Mouse (Mus musculus): ENCODE results near the gene Galk2. TPM values are rescaled to one million over a fixed set of nuclear protein-coding genes. Genes with fewer than 3 reads are reported as not detected.

Gene Galk2
- total RNA-seq, 2 experiments from 2014 or later: 27.4 to 29.8 TPM

GRCm38 (mm10) chr2:125948195-125948594, 89.3 kb downstream of the Galk2 start:
- DNase-seq: no peak

GRCm38 (mm10) chr2:125968811-125969210, 109.9 kb downstream of the Galk2 start:
- no peak for DNase-seq

GRCm38 (mm10) chr2:125973207-125973606, 114.3 kb downstream of the Galk2 start:
- DNase-seq: no peak

GRCm38 (mm10) chr2:125975206-125975605, 116.3 kb downstream of the Galk2 start:
- DNase-seq: no peak

GRCm38 (mm10) chr2:125975808-125976345, 117.0 kb downstream of the Galk2 start:
- no peak for DNase-seq

GRCm38 (mm10) chr2:126002291-126002690, 143.4 kb downstream of the Galk2 start:
- DNase-seq: no peak

GRCm38 (mm10) chr2:126006088-126006487, 147.2 kb downstream of the Galk2 start:
- peak; percentile 28 to 56 for DNase-seq

- DNase-seq: no peak
Measured at GRCm38 (mm10) chr2:126006742-126007141, 147.8 kb downstream of the Galk2 start.

GRCm38 (mm10) chr2:126014989-126015710, 156.2 kb downstream of the Galk2 start:
- DNase-seq: no peak

GRCm38 (mm10) chr2:126015763-126016473, 157.0 kb downstream of the Galk2 start:
- no peak for DNase-seq

- no peak for DNase-seq
Measured at GRCm38 (mm10) chr2:126031186-126031900, 172.4 kb downstream of the Galk2 start.

GRCm38 (mm10) chr2:126033114-126033972, 174.4 kb downstream of the Galk2 start:
- peak in 1 of 2 experiments; percentile 11 for DNase-seq

Other genes with a start within 250 kb of the Galk2 start
- 1 to 10 TPM; 3.5 to 4.1 TPM for gene Cep152, start 234.0 kb upstream of the Galk2 start, total RNA-seq (2021)
- gene Eid1, start 186.0 kb upstream of the Galk2 start, total RNA-seq (2021): 100 to 1,000 TPM; 264 to 282 TPM
- 1 to 10 TPM; 4.9 to 5.3 TPM for gene Shc4, start 135.0 kb upstream of the Galk2 start, total RNA-seq (2021)
- 100 to 1,000 TPM; 102 to 104 TPM for gene Secisbp2l, start 76.2 kb upstream of the Galk2 start, total RNA-seq (2021)
- 100 to 1,000 TPM; 102 to 115 TPM for gene Cops2, start within 50 bp of the Galk2 start, total RNA-seq (2021)
- under 1 TPM; 0.40 to 0.78 TPM for gene Fgf7, start 175.5 kb downstream of the Galk2 start, total RNA-seq (2021)

All from layer of hippocampus, postnatal 36 days (tissue).